Mouse (Mus musculus) hematopoietic stem cell, adult 5-6 weeks (primary cell): ENCODE measurements around the gene Ccsap. TPM values are rescaled to one million over a fixed set of nuclear protein-coding genes. Genes with fewer than 3 reads are reported as not detected.

Experiments
- ATAC-seq, 2 experiments: fragments of 125-278 bp in 1 of 2; replicated peaks in 1 of 2; 2 replicates each; pipeline ENCODE4 v1.8.0; 2016 to 2017; ENCODE audit warnings: inconsistent platforms in 2 of 2, mild to moderate bottlenecking in 2 of 2, moderate number of reproducible peaks in 2 of 2, low read depth in 1 of 2, moderate TSS enrichment in 1 of 2; ENCODE audit not compliant: low FRiP score in 2 of 2, poor library complexity in 2 of 2, severe bottlenecking in 2 of 2, insufficient read depth in 1 of 2, low TSS enrichment in 1 of 2
- total RNA-seq: library from RNA; stranded (forward); fragments of 172-1452, 232-1000 nt; gene quantifications from 2 replicates; pipeline ENCODE4 v1.2.3, GENCODE M21; 2017

Gene Ccsap
- total RNA-seq, 1 experiment from 2014 or later = 9.6 TPM

- ATAC-seq = no peak
Measured at GRCm38 (mm10) chr8:123849352-123849751, 10.7 kb downstream of the Ccsap start.

DNA sequence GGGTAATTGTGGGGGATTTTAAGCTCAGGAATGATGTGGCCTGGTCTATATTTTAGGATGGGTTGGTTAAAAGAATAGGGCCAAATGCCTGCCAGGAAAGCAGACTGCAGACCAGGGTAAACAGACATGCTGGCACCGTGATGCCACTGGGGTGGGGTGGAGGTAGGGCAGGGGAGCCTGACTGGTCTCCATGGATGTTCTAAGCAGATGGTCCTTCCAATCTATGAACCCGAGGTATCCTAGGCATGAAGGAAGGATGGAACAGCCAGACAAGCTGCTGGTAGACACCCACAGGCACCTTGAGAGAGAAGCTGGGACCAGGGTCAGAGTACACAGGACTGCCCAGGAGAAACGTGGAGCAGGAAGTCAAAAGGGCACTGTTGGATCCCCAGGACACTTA is 12.5 kb downstream of the Ccsap start:
- ATAC-seq = no peak

GRCm38 (mm10) chr8:123846509-123846908 is 13.5 kb downstream of the Ccsap start:
- no peak for ATAC-seq

- ATAC-seq = no peak
Measured at GRCm38 (mm10) chr8:123845991-123846390, 14.0 kb downstream of the Ccsap start.

- peak; percentile 65 to 76 for ATAC-seq
Measured at GRCm38 (mm10) chr8:123845114-123845513, 14.9 kb downstream of the Ccsap start.

- ATAC-seq = no peak
Measured at GRCm38 (mm10) chr8:123844341-123844740, 15.7 kb downstream of the Ccsap start.

GRCm38 (mm10) chr8:123842086-123842485 is 17.9 kb downstream of the Ccsap start:
- no peak for ATAC-seq

DNA sequence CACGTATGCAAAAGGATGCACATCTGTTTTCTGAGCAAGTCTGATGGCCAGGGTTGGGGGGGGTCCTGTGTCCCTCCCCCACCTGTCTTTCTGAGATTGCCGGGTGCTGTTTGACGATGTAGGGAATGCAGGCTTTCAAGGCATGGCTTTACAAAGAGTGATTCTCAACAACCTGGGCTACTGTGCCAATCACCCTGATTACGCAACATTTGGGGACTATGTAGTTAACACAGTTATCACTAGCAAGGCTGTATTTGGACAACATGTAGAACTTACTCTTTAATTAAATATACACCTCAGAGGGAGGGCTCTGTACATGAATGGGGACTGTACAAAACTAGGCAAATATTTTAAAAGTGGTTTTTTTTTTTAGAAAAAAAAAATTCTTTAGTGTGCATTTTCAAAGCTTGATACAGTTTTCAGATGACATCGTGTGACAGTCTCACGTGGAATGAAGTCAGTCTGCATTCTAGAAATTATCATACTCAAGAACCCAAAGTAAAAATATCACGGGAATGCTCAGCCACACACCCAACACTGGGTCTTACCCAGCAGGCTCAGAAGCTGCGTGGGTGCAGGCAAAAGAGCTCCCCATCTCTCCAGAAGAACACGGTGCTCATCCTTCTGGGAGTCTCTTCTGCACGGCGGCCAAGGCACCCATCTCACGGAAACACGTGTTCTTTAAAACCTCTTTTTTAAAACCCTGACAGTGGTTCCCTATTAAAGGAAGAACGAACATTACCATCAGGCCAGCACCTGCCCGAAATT is 19.2 kb downstream of the Ccsap start:
- no peak for ATAC-seq

- no peak for ATAC-seq
Measured at GRCm38 (mm10) chr8:123838496-123838895, 21.5 kb downstream of the Ccsap start.

DNA sequence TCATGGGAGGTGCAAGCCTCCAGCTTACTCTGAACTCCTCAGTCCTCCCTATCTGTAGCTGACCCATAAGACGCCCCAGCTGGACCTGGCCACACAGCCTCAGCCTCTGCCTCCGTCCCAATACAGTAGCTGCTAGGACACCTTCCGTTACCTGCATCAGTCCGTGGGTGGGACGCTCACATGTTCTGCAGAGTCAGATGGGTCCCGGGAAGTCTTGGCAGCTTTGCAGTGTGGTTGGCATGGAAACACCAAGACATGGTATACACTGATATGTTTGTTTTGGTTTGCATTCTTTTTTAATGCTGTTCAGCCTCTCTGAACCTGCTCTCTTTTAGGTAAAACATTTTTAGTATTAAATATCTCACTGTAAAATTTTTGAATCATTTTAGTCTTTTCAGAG is 23.7 kb downstream of the Ccsap start:
- ATAC-seq = no peak

DNA sequence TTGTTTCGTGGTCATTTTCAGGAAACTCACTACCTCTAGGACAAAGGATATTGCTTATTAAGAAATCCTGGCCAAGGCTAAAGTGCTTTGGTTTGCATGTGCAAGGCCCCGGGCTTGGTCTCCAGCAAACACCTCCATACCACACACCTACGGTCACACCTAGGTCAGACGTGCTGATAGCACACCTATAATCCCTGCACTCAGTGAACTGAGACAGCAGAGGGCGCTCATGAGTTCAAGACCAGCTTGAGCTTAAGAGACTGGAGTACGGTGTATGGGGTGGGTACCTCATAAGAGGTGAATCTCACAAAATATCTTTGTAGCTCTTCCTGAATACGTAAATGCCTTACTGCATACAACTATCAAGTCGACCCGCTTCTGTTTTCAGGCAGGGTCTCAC is 24.6 kb downstream of the Ccsap start:
- peak in 1 of 2 experiments; percentile 73; a peak in 2 of 4 replicates for ATAC-seq

DNA sequence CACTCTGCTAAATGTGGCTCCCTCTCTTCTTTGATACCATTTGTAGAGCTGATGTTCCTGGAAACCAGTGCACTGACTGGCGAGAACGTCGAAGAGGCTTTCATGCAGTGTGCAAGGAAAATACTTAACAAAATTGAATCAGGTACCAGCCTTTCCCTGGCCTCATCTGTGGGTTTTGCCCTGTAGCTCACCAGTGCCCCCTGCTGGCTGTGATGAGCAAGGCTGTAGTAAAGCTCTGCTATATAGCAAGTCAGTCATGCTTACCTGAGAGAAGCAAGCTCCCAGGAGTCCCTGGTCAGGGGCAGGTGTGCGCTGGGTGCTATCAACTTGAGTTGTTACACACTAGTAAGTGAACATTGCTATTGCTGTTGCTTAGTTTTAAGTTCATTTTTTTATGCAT is 27.3 kb downstream of the Ccsap start:
- ATAC-seq = peak; percentile 49 to 67; a peak in 3 of 4 replicates

DNA sequence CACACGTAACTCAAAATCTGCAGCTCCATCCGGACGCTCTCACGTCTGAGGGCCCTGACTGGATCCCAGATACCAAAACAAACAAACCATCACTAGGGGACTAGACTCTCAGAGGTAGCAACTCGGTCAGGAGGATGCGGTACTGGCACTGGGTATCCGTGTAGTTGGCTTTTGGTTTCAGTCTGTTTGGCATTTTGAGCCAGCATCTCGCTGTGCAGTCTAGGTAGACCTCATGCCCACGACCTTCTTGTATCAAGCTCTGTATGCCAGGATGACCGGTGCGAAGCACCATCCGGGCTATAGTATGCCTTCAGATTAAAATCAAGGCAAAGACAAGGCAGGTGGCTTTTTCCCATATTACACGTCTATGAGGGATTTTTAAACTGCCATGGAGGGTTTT is 32.5 kb downstream of the Ccsap start:
- no peak for ATAC-seq

DNA sequence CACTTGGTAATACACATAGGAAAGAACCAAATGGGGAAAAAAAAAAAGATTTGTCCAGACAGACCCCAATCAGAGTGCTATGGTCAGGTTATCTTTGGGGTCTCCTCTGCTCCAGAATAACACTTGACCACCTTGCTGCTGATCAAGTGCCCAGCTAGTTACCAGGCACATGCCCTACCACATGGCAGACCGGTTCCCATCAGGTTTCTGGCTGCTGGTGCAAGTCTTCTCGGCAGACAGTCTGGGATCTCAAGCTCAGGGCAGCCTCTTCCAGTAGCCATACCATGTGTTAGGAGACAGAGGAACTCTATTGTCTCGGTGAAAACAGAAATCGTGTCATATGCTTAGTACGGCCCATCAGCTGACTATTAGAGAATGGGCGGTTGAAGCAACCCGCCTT is 33.3 kb downstream of the Ccsap start:
- no peak for ATAC-seq

DNA sequence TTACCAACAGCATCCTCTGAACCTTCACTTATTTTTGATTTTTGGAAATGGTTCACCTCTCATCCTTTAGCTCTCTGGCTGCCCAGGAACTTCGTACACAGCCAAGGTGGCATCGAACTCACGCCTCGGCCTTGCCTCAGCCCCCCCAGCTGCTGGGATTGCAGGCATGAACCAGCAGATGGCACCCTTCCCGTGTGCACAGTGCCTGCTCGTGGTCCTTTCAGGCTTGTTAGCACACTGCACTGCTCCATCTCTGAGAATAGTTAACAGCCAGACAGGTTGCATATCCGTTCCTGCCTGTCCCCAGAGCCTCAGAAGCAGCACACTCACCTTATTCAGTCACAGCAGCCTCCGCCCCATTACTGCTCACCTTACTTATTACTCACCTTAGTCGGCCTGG is 34.0 kb downstream of the Ccsap start:
- ATAC-seq = peak in 1 of 2 experiments; percentile 53; a peak in 1 of 4 replicates

GRCm38 (mm10) chr8:123823532-123824123 is 36.4 kb downstream of the Ccsap start:
- ATAC-seq = no peak

- no peak for ATAC-seq
Measured at GRCm38 (mm10) chr8:123823111-123823510, 36.9 kb downstream of the Ccsap start.

DNA sequence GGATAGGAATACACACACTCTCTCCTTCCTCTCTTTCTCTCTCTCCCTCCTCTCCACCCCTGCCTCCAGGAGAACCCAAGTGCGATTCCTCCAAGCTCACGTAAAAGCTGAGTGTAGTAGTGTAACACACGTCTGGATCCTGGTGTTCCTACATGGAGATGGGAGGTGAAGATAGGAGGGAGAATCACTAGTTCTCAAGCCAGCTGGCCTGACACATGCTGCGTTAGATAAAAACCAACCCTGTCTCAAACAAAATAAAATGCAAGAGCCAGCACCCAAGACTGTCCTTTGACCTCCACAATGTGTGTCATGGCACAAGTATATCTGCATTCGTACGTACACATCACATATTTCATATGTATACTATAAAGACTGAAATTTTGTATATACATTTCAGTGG is 39.2 kb downstream of the Ccsap start:
- ATAC-seq = no peak
